Mouse (Mus musculus): ENCODE measurements around the gene Mettl22. TPM values are rescaled to one million over a fixed set of nuclear protein-coding genes. Genes with fewer than 3 reads are reported as not detected.

The Mettl22 gene
- total RNA-seq, 2 experiments from 2014 or later, result 26.4 TPM

Other genes with a start within 250 kb of the Mettl22 start
- 1 to 10 TPM; 4.6 to 6.4 TPM for gene Tmem114, start 45.7 kb upstream of the Mettl22 start, total RNA-seq (2021)
- 100 to 1,000 TPM; 134 to 146 TPM for gene Abat, start 42.6 kb downstream of the Mettl22 start, total RNA-seq (2021)
- 10 to 100 TPM; 25.4 to 29.5 TPM for gene Pmm2, start 166.9 kb downstream of the Mettl22 start, total RNA-seq (2021)
- gene Tmem186, start 166.9 kb downstream of the Mettl22 start, total RNA-seq (2021), result 10 to 100 TPM; 11.5 to 13.1 TPM
- gene Carhsp1, start 201.4 kb downstream of the Mettl22 start, total RNA-seq (2021), result 10 to 100 TPM; 27.3 to 28.4 TPM
- gene Gm5767, start 210.0 kb downstream of the Mettl22 start, total RNA-seq (2021), result not detected